Mouse (Mus musculus) G1E (cell line): ENCODE data around the gene Cadm2.

Source experiments
- CTCF ChIP-seq: IDR thresholded peaks from 2 replicates; pipeline ENCODE4 v1.5.1; 2012; ENCODE audit warnings: low read depth, low read length, inconsistent platforms, mixed read lengths
- TAL1 ChIP-seq: conservative IDR thresholded peaks from 2 replicates; pipeline ENCODE4 v1.6.1; 2012; ENCODE audit warnings: low read depth, low read length, inconsistent platforms, mixed read lengths

DNA sequence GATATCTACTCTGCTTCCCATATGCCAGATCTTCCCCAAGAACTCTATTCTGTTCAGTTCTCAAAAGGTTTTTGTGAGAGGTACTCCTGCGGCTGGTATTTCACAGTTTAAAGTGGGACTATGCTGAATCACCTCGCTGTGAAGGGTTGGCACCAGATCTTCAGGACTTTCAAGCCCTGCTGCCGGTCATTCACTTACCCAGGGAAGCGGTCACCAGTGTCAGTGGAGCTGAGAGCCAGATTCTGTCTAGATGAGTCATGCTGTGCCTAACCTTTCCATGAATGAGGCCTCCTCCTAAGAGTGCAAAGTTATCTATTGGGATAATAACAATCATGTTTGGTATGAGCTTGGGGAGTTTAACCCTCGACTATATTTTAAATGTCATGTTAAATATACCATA is 272.7 kb downstream of the Cadm2 start:
- TF ChIP-seq CTCF (no peak), TAL1 (no peak)
